Mouse (Mus musculus): ENCODE measurements around the gene Fyn.

GRCm38 (mm10) chr10:39377219-39377618, 8.6 kb downstream of the Fyn start:
- TF ChIP-seq POLR2A (IDR thresholded peaks at IDR 0.05; ENCODE audit: borderline replicate concordance, extremely low read depth, low read depth, low read length) (no peak), CTCF (IDR thresholded peaks at IDR 0.05; ENCODE audit: insufficient read depth, low read length) (no peak)

Measured in lung, adult 2 months (tissue).